Mouse (Mus musculus): ENCODE results near the gene Gja4. TPM values are rescaled to one million over a fixed set of nuclear protein-coding genes. Genes with fewer than 3 reads are reported as not detected.

The Gja4 gene
- total and polyA plus RNA-seq, 3 experiments, result not detected

DNA sequence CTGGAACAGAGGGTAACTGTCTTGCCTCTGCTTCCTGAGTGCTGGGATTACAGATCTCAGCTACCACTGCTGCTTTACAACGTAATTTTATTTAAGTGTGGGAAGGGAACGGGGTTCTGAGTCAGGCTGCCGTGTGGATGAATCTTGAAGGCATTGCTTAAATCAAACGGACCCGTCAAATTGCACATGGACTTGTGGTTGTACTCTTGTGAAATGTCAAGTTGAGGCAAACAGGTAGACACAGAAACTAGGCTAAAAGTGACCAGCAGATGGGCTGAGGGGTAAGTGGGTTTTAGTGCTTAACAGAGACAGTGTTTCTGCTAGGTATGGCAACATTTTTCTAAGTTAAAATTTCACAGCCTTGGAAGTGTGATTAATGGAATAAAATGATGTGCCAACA is 23.8 kb upstream of the Gja4 start:
- Histone ChIP-seq H3K27ac (ENCODE audit: control insufficient read depth, low read depth, low read length) (no peak overlapping the region), H3K9me3 (replicated peaks; ENCODE audit: insufficient read depth, low read length) (no peaks in the 10 kb centered on the region), H3K4me3 (ENCODE audit: control insufficient read depth in 1 of 2, insufficient read depth in 1 of 2, low read depth in 2 of 2, low read length in 2 of 2) (no peak overlapping the region), H3K9ac (ENCODE audit: control insufficient read depth, low read depth, low read length, poor library complexity, severe bottlenecking) (no peak overlapping the region), H3K36me3 (ENCODE audit: control insufficient read depth in 1 of 2, insufficient read depth in 2 of 2, low read length in 2 of 2) (no peaks in the 10 kb centered on the region), H3K27me3 (ENCODE audit: control insufficient read depth in 1 of 2, insufficient read depth in 2 of 2, low read length in 2 of 2) (no peaks in the 10 kb centered on the region), H3K79me2 (ENCODE audit: control insufficient read depth, insufficient read depth, low read length, poor library complexity) (no peaks in the 10 kb centered on the region), H3K4me1 (ENCODE audit: control insufficient read depth in 1 of 2, insufficient read depth in 2 of 2, low read length in 2 of 2) (no peaks in the 10 kb centered on the region)
- TF ChIP-seq BHLHE40 (IDR thresholded peaks at IDR 0.05; ENCODE audit: borderline replicate concordance, low read depth, low read length), result no peak
- no peak for TF ChIP-seq MYB (IDR thresholded peaks at IDR 0.05; ENCODE audit: low read depth, low read length)
- TF ChIP-seq E2F4 (IDR thresholded peaks at IDR 0.05; ENCODE audit: borderline replicate concordance, low read depth, low read length), result no peak
- no peak for TF ChIP-seq MEF2A (IDR thresholded peaks at IDR 0.05; ENCODE audit: extremely low read depth, insufficient replicate concordance, low read depth, low read length, poor library complexity, severe bottlenecking)
- TF ChIP-seq SMC3 (IDR thresholded peaks at IDR 0.05; ENCODE audit: low read depth, low read length), result no peak
- TF ChIP-seq JUND (IDR thresholded peaks at IDR 0.05; ENCODE audit: low read depth, low read length), result no peak
- no peak for TF ChIP-seq POLR2AphosphoS5 (IDR thresholded peaks at IDR 0.05; ENCODE audit: borderline replicate concordance, low read depth, low read length)
- TF ChIP-seq CHD2 (IDR thresholded peaks at IDR 0.05; ENCODE audit: low read length), result no peak
- TF ChIP-seq ELF1 (IDR thresholded peaks at IDR 0.05; ENCODE audit: low read depth, low read length), result no peak
- TF ChIP-seq RAD21 (IDR thresholded peaks at IDR 0.05; ENCODE audit: low read depth, low read length), result no peak
- no peak for TF ChIP-seq MXI1 (IDR thresholded peaks at IDR 0.05; ENCODE audit: low read depth, low read length)
- TF ChIP-seq CTCF (IDR thresholded peaks at IDR 0.05 in 2 of 3, conservative IDR thresholded peaks at IDR 0.05 in 1 of 3; ENCODE audit: control insufficient read depth in 1 of 3, insufficient read depth in 1 of 3, low read depth in 2 of 3, low read length in 3 of 3, poor library complexity in 1 of 3, severe bottlenecking in 1 of 3), result no peak
- no peak for TF ChIP-seq ZNF384 (IDR thresholded peaks at IDR 0.05; ENCODE audit: low read depth, low read length)
- TF ChIP-seq EP300 (IDR thresholded peaks at IDR 0.05; ENCODE audit: low read depth in 1 of 2, low read length in 2 of 2), result no peak
- no peak for TF ChIP-seq ZMIZ1 (IDR thresholded peaks at IDR 0.05; ENCODE audit: low read depth, low read length)
- no peak for TF ChIP-seq TCF12 (IDR thresholded peaks at IDR 0.05; ENCODE audit: low read depth, low read length)
- no peak for TF ChIP-seq KAT2A (conservative IDR thresholded peaks at IDR 0.05; ENCODE audit: low read depth, low read length)
- DNase-seq (ENCODE audit: low read depth, low spot score), result no peak

DNA sequence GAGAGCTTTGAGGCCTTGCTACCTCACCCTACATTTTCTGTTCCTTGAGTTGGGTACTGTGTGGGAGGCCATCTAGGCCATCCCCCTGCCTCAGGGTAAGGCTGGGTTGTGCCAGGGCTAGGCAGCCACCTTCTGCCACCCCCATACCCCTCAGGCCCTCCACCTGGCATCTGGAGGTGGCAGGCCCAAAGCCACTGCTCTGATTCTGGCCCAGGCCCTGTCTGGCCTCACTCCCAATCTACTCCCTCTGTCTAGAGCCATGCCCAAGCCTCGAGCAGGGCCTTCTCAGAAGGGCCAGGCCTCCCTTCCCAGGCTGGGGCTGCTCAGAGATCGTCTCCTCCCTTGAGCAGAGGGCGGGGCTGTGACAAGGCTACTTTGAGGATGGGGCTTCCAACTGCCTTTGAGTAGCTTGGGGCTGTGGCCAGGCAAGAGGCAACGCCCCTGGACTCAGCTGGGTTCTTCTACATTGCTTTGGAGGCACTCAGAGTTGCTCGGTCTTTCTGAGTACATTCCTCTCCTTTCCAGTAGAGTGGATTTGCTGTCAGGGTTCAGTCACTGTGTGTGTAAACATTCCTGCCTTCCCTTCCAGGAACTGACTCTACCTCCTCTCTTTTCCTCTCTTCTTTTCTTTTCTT is 21.1 kb upstream of the Gja4 start:
- Histone ChIP-seq H3K79me2 (ENCODE audit: control insufficient read depth, insufficient read depth, low read length, poor library complexity) (no peaks in the 10 kb centered on the region), H3K9me3 (replicated peaks; ENCODE audit: insufficient read depth, low read length) (no peaks in the 10 kb centered on the region), H3K27me3 (ENCODE audit: control insufficient read depth in 1 of 2, insufficient read depth in 2 of 2, low read length in 2 of 2) (no peaks in the 10 kb centered on the region), H3K4me1 (ENCODE audit: control insufficient read depth in 1 of 2, insufficient read depth in 2 of 2, low read length in 2 of 2) (no peaks in the 10 kb centered on the region), H3K9ac (ENCODE audit: control insufficient read depth, low read depth, low read length, poor library complexity, severe bottlenecking) (no peak overlapping the region), H3K4me3 (ENCODE audit: control insufficient read depth in 1 of 2, insufficient read depth in 1 of 2, low read depth in 2 of 2, low read length in 2 of 2) (no peak overlapping the region), H3K27ac (ENCODE audit: control insufficient read depth, low read depth, low read length) (no peak overlapping the region), H3K36me3 (ENCODE audit: control insufficient read depth in 1 of 2, insufficient read depth in 2 of 2, low read length in 2 of 2) (no peaks in the 10 kb centered on the region)
- DNase-seq (ENCODE audit: low read depth, low spot score), result no peak
- TF ChIP-seq TAL1 (IDR thresholded peaks at IDR 0.05; ENCODE audit: low read length), result no peak

Measured in MEL (cell line).